Mouse (Mus musculus) induced T-regulatory cell, adult 2 months (primary cell): ENCODE data around the gene Gipc1.

ENCODE experiments used
- DNase-seq: peaks from one replicate; pipeline ENCODE4 v3.0.0-alpha.2; 2012; ENCODE audit warnings: low read depth

Gene Gipc1

GRCm38 (mm10) chr8:83648031-83648430 is 4.4 kb upstream of the Gipc1 start:
- DNase-seq = no peak

DNA sequence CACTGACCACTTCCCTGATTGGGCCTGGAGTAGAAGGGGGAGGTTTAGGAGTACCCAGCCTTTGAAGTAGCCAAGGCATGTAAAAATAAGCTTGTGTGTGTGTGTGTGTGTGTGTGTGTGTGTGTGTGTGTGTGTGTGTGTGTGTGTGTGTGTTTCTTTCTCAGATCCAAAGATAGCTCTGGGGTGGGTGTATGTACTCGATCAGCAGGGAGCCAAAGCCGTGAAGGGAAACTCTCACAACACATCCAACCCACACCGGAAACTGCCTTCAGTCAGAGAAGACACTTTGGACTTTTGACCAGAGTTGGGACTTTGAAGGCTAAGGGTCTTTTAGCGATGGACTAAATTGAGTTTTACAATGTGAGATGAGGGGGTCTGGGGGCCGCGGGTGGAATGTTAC is 2.8 kb upstream of the Gipc1 start:
- no peak for DNase-seq

GRCm38 (mm10) chr8:83652744-83653661 is 526 bp downstream of the Gipc1 start:
- peak; percentile 62 for DNase-seq

- DNase-seq = no peak
Measured at GRCm38 (mm10) chr8:83653662-83654017, 1.2 kb downstream of the Gipc1 start.

DNA sequence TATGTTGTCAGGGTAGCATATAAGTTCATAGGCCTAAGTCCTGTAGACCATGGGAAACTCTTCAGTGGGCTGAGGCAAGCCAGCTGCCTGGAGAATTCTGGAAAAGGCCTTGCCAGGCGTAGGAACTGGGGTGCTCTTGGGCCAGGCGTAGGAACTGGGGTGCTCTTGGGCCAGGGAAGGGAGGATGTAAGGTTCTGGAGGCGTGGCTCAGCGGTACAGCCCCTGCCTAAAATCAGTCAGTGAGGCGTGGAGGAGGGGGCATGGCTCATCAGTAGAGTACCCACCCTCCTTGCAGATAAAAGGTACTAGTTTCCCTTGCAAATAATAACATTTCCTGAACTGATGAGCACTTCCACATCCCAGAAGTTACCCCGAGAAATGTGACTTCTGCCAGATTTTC is 2.2 kb downstream of the Gipc1 start:
- no peak for DNase-seq

GRCm38 (mm10) chr8:83656043-83656442 is 3.6 kb downstream of the Gipc1 start:
- no peak for DNase-seq

- DNase-seq = no peak
Measured at GRCm38 (mm10) chr8:83656484-83657246, 4.2 kb downstream of the Gipc1 start.

DNA sequence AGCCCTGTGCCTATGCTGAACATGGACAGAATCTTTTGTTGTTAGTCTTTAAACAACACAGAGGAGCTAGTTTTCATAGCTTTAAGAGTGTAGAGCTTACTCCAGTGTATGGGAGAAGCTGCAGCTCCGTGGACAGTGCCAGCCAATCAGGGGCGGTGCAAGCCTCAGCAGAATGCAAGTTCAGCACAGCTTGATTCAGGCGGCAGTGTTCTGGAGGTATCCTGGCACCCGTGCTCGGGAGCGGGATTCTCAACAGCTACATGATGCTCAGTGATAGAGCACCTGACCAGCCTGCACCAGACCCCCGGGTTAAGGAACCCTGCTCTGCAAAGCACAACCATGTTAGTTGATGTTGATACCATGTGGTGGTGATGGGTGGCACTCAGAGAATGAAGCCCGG is 8.1 kb downstream of the Gipc1 start:
- no peak for DNase-seq

DNA sequence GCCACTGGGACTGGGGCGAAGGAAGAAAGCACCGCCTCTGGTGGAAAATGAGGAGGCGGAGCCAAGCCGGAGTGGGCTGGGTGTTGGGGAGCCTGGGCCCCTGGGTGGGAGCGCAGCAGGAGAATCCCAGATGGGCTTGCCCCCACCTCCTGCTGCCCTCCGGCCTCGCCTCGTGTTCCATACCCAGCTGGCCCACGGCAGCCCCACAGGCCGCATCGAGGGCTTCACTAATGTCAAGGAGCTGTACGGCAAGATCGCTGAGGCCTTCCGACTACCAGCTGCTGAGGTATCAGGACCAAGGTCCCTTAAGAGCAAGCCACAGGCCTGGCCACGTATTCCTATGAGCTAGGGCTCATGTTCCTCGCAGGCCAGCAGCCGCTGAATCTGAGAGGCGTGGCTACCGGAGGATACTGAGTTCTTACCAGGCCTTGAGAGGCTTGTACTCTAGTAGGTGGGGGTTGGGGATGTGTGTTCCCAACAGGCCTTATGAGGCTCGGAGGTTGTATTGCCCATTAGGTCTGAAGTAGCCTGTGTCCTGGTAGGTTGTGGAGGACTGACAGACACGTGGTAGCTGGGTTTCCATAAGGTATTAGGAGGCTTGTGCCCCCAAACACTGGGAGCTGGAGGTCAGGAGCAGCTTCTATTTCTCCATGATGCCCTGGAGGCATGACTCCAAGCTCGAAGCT is 8.7 kb downstream of the Gipc1 start:
- no peak for DNase-seq

DNA sequence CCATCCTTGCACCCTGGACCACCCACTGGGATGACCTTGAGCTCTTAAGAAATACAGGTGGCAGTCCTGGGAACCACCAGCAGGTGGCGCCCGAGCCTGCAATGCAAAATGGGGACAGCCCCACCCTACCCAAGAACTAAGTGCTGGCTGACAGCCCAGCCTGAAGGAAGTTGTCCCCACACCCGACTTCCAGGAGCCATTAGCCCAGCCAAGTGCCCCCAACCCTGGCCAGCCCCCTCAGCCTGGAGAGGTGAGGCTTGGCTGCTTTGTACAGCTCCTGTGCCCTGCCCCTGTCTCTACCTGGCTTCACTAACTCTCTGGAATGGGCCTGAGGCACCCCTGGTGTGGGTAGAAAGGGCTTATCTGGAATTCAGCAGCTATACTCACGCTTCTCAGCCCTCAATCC is 9.9 kb downstream of the Gipc1 start:
- DNase-seq = peak; percentile 93

- DNase-seq = no peak
Measured at GRCm38 (mm10) chr8:83664096-83664495, 11.6 kb downstream of the Gipc1 start.

- DNase-seq = no peak
Measured at GRCm38 (mm10) chr8:83664931-83665625, 12.6 kb downstream of the Gipc1 start.

GRCm38 (mm10) chr8:83665969-83666865 is 13.7 kb downstream of the Gipc1 start, which contains the start of gene Ptger1:
TSS of gene Ptger1 (plus strand) at chr8:83666678.
- peak; percentile 39 for DNase-seq

- DNase-seq = no peak
Measured at GRCm38 (mm10) chr8:83666866-83667234, 14.4 kb downstream of the Gipc1 start.

- DNase-seq = no peak
Measured at GRCm38 (mm10) chr8:83667526-83667925, 15.0 kb downstream of the Gipc1 start.

DNA sequence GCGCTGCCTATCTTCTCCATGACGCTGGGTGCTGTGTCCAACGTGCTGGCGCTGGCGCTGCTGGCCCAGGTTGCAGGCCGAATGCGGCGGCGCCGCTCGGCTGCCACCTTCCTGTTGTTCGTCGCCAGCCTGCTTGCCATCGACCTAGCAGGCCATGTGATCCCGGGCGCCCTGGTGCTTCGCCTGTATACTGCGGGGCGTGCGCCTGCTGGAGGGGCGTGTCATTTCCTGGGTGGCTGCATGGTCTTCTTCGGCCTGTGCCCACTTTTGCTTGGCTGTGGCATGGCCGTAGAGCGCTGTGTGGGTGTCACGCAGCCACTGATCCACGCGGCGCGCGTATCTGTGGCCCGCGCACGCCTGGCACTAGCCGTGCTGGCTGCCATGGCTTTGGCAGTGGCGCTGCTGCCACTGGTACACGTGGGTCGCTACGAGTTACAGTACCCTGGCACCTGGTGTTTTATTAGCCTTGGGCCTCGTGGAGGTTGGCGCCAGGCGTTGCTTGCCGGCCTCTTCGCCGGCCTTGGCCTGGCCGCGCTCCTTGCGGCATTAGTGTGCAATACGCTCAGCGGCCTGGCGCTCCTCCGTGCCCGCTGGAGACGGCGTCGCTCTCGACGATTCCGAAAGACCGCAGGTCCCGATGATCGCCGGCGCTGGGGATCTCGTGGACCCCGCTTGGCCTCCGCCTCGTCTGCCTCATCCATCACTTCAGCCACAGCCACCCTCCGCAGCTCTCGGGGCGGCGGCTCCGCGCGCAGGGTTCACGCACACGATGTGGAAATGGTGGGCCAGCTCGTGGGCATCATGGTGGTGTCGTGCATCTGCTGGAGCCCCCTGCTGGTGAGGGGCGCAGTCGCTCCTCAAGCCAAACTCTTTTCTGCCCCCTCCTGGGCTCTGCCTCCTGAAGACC is 15.8 kb downstream of the Gipc1 start:
- peak; percentile 64 for DNase-seq

GRCm38 (mm10) chr8:83669013-83669412 is 16.5 kb downstream of the Gipc1 start:
- DNase-seq = no peak

GRCm38 (mm10) chr8:83672936-83673335 is 20.5 kb downstream of the Gipc1 start:
- DNase-seq = no peak

GRCm38 (mm10) chr8:83674497-83674896 is 22.0 kb downstream of the Gipc1 start:
- DNase-seq = no peak

DNA sequence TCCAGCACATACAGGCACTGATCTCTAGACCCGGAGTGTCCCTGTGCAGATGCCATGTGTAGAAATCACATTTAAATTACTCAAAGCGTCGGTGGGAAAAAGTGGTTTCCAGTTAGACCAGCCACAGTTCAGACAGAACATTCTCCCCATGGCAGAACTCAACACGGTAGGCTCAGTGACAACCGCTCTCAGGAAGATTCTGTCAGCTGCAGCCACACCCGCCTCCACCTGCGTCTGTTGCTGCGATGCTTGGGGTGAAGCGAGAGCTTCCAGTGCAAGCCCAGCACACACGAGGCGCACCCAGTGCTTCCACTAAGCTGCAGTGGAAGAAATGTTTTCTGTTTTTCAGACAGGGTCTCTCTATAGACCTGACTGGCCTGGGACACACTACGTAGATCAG is 27.4 kb downstream of the Gipc1 start:
- DNase-seq = no peak
